Mouse (Mus musculus) neural tube, embryonic 12.5 days (tissue): ENCODE results near the gene Fgf7. TPM values are rescaled to one million over a fixed set of nuclear protein-coding genes. Genes with fewer than 3 reads are reported as not detected.

Source experiments
- ATAC-seq: fragments of 200-750 bp; cut with Nextera tagmentation; 2 replicates; pipeline ENCODE4 v1.8.0; 2017; ENCODE audit warnings: low read depth, mild to moderate bottlenecking, moderate TSS enrichment, moderate library complexity; ENCODE audit not compliant: low FRiP score
- H3K27ac ChIP-seq: fragments of 300-500 bp; sonication (generic); 2 replicates; pipeline ENCODE4 v1.5.1; 2016
- H3K27me3 ChIP-seq: fragments of 300-500 bp; sonication (generic); replicated peaks from 2 replicates; pipeline ENCODE4 v1.6.1; 2016; ENCODE audit warnings: mild to moderate bottlenecking
- H3K36me3 ChIP-seq: fragments of 300-500 bp; sonication (generic); 2 replicates; pipeline ENCODE4 v1.6.1; 2016; ENCODE audit warnings: mild to moderate bottlenecking
- H3K4me1 ChIP-seq: fragments of 300-500 bp; sonication (generic); 2 replicates; pipeline ENCODE4 v1.6.1; 2016
- H3K4me2 ChIP-seq: fragments of 300-500 bp; sonication (generic); replicated peaks from 2 replicates; pipeline ENCODE4 v1.6.1; 2016; ENCODE audit warnings: mild to moderate bottlenecking
- H3K4me3 ChIP-seq: fragments of 300-500 bp; sonication (generic); 2 replicates; pipeline ENCODE4 v1.5.1; 2016
- H3K9ac ChIP-seq: fragments of 300-500 bp; sonication (generic); 2 replicates; pipeline ENCODE4 v1.6.1; 2016; ENCODE audit warnings: mild to moderate bottlenecking
- H3K9me3 ChIP-seq: fragments of 300-500 bp; sonication (generic); 2 replicates; pipeline ENCODE4 v1.6.1; 2016; ENCODE audit warnings: mild to moderate bottlenecking
- WGBS: fragments of 180-500 bp; shearing (Covaris S2); methylation state at CpG from one replicate; pipeline ENCODE4 v1.1.7; 2016; 5-methylcytosine and 5-hydroxymethylcytosine counted together
- polyA plus RNA-seq: library from polyadenylated mRNA; unstranded; fragments of >200 nt; fragmentation: Nextera tagmentation; extraction: Ambion mirVana; gene quantifications from 2 replicates; pipeline ENCODE4 v1.2.1, GENCODE M21; 2016

The Fgf7 gene
- polyA plus RNA-seq, 1 experiment from 2014 or later: 0.93 TPM

- no peak for ATAC-seq
- Histone ChIP-seq H3K9ac (no peak overlapping the region), H3K4me3 (no peak overlapping the region), H3K4me1 (no peaks in the 10 kb centered on the region), H3K4me2 (no peak overlapping the region), H3K27ac (no peak overlapping the region), H3K9me3 (no peaks in the 10 kb centered on the region), H3K36me3 (no peaks in the 10 kb centered on the region), H3K27me3 (no peaks in the 10 kb centered on the region)
- 80% methylated on average over 7 of the region's 7 CpGs for WGBS
Measured at GRCm38 (mm10) chr2:126038221-126039000, 4.0 kb downstream of the Fgf7 start.

GRCm38 (mm10) chr2:126039414-126039891 lies 5.0 kb downstream of the Fgf7 start:
- H3K4me3 ChIP-seq: no peak overlapping the region
- ATAC-seq: no peak
- H3K27ac ChIP-seq: no peak overlapping the region
- H3K9ac ChIP-seq: no peak overlapping the region
- no peaks in the 10 kb centered on the region for H3K9me3 ChIP-seq
- no peaks in the 10 kb centered on the region for H3K36me3 ChIP-seq
- H3K27me3 ChIP-seq: no peaks in the 10 kb centered on the region
- H3K4me2 ChIP-seq: no peak overlapping the region
- WGBS: 74% methylated on average over 4 of the region's 4 CpGs
- H3K4me1 ChIP-seq: no peaks in the 10 kb centered on the region

GRCm38 (mm10) chr2:126040651-126041050 lies 6.2 kb downstream of the Fgf7 start:
- Histone ChIP-seq H3K4me1 (no peaks in the 10 kb centered on the region), H3K4me2 (no peak overlapping the region), H3K27ac (no peak overlapping the region), H3K9ac (no peak overlapping the region), H3K36me3 (no peaks in the 10 kb centered on the region), H3K27me3 (no peaks in the 10 kb centered on the region), H3K9me3 (no peaks in the 10 kb centered on the region), H3K4me3 (no peak overlapping the region)
- 90% methylated on average over 2 of the region's 2 CpGs for WGBS
- ATAC-seq: no peak

- ATAC-seq: no peak
- 91% methylated on average over 6 of the region's 6 CpGs for WGBS
Measured at GRCm38 (mm10) chr2:126041237-126041636, 6.8 kb downstream of the Fgf7 start.

GRCm38 (mm10) chr2:126042674-126043073 lies 8.2 kb downstream of the Fgf7 start:
- no peaks in the 10 kb centered on the region for H3K36me3 ChIP-seq
- H3K9ac ChIP-seq: no peak overlapping the region
- 59% methylated on average over 3 of the region's 3 CpGs for WGBS
- ATAC-seq: no peak
- H3K4me1 ChIP-seq: no peaks in the 10 kb centered on the region
- no peak overlapping the region for H3K4me2 ChIP-seq
- H3K4me3 ChIP-seq: no peak overlapping the region
- H3K27ac ChIP-seq: no peak overlapping the region
- no peaks in the 10 kb centered on the region for H3K9me3 ChIP-seq
- no peaks in the 10 kb centered on the region for H3K27me3 ChIP-seq

More at GRCm38 (mm10) chr2:126041237-126041636, 6.8 kb downstream of the Fgf7 start:
- H3K4me3 ChIP-seq: no peak overlapping the region
- H3K36me3 ChIP-seq: no peaks in the 10 kb centered on the region
- no peaks in the 10 kb centered on the region for H3K9me3 ChIP-seq
- no peaks in the 10 kb centered on the region for H3K27me3 ChIP-seq
- no peak overlapping the region for H3K27ac ChIP-seq
- H3K4me1 ChIP-seq: no peaks in the 10 kb centered on the region
- no peak overlapping the region for H3K9ac ChIP-seq
- no peak overlapping the region for H3K4me2 ChIP-seq

- no peak overlapping the region for H3K4me2 ChIP-seq
- no peaks in the 10 kb centered on the region for H3K36me3 ChIP-seq
- 92% methylated on average over 5 of the region's 5 CpGs for WGBS
- no peaks in the 10 kb centered on the region for H3K4me1 ChIP-seq
- no peak for ATAC-seq
- H3K27ac ChIP-seq: no peak overlapping the region
- no peak overlapping the region for H3K4me3 ChIP-seq
- no peaks in the 10 kb centered on the region for H3K27me3 ChIP-seq
- H3K9me3 ChIP-seq: no peaks in the 10 kb centered on the region
- no peak overlapping the region for H3K9ac ChIP-seq
Measured at GRCm38 (mm10) chr2:126045621-126046020, 11.2 kb downstream of the Fgf7 start.

GRCm38 (mm10) chr2:126052749-126053557 lies 18.5 kb downstream of the Fgf7 start:
- Histone ChIP-seq H3K27ac (no peak overlapping the region), H3K4me2 (no peak overlapping the region), H3K9me3 (no peaks in the 10 kb centered on the region), H3K36me3 (no peaks in the 10 kb centered on the region), H3K27me3 (no peaks in the 10 kb centered on the region), H3K4me1 (peaks cover 5% of the 10 kb centered on the region; the same call in 1 of the 2 replicates), H3K4me3 (no peak overlapping the region), H3K9ac (no peak overlapping the region)
- 42% methylated on average over 6 of the region's 6 CpGs for WGBS
- no peak for ATAC-seq

GRCm38 (mm10) chr2:126053657-126054056 lies 19.2 kb downstream of the Fgf7 start:
- 69% methylated on average over 5 of the region's 5 CpGs for WGBS
- ATAC-seq: no peak

GRCm38 (mm10) chr2:126060595-126060994 lies 26.1 kb downstream of the Fgf7 start:
- Histone ChIP-seq H3K27ac (no peak overlapping the region), H3K4me1 (no peaks in the 10 kb centered on the region), H3K36me3 (no peaks in the 10 kb centered on the region), H3K9ac (no peak overlapping the region), H3K9me3 (no peaks in the 10 kb centered on the region), H3K4me3 (no peak overlapping the region), H3K4me2 (no peak overlapping the region), H3K27me3 (no peaks in the 10 kb centered on the region)
- ATAC-seq: no peak
- 74% methylated on average over 4 of the region's 4 CpGs for WGBS

More at GRCm38 (mm10) chr2:126053657-126054056, 19.2 kb downstream of the Fgf7 start:
- Histone ChIP-seq H3K9me3 (no peaks in the 10 kb centered on the region), H3K36me3 (no peaks in the 10 kb centered on the region), H3K27ac (no peak overlapping the region), H3K27me3 (no peaks in the 10 kb centered on the region), H3K4me2 (no peak overlapping the region), H3K4me1 (peaks cover 5% of the 10 kb centered on the region; the same call in 1 of the 2 replicates), H3K9ac (no peak overlapping the region), H3K4me3 (no peak overlapping the region)

GRCm38 (mm10) chr2:126061037-126061773 lies 26.7 kb downstream of the Fgf7 start:
- Histone ChIP-seq H3K4me2 (no peak overlapping the region), H3K9ac (no peak overlapping the region), H3K27ac (no peak overlapping the region), H3K9me3 (no peaks in the 10 kb centered on the region), H3K27me3 (no peaks in the 10 kb centered on the region), H3K4me3 (no peak overlapping the region), H3K36me3 (no peaks in the 10 kb centered on the region), H3K4me1 (no peaks in the 10 kb centered on the region)
- ATAC-seq: no peak
- 85% methylated on average over 17 of the region's 17 CpGs for WGBS

GRCm38 (mm10) chr2:126062876-126063275 lies 28.4 kb downstream of the Fgf7 start:
- no peak overlapping the region for H3K27ac ChIP-seq
- no peak overlapping the region for H3K4me3 ChIP-seq
- 87% methylated on average over 7 of the region's 7 CpGs for WGBS
- H3K36me3 ChIP-seq: no peaks in the 10 kb centered on the region
- H3K9ac ChIP-seq: no peak overlapping the region
- no peaks in the 10 kb centered on the region for H3K27me3 ChIP-seq
- H3K9me3 ChIP-seq: no peaks in the 10 kb centered on the region
- ATAC-seq: no peak
- no peaks in the 10 kb centered on the region for H3K4me1 ChIP-seq
- H3K4me2 ChIP-seq: no peak overlapping the region

GRCm38 (mm10) chr2:126064814-126065213 lies 30.4 kb downstream of the Fgf7 start:
- Histone ChIP-seq H3K27me3 (no peaks in the 10 kb centered on the region), H3K36me3 (no peaks in the 10 kb centered on the region), H3K9me3 (no peaks in the 10 kb centered on the region), H3K4me3 (no peak overlapping the region), H3K4me2 (no peak overlapping the region), H3K27ac (no peak overlapping the region), H3K4me1 (no peaks in the 10 kb centered on the region), H3K9ac (no peak overlapping the region)
- WGBS: 55% methylated on average over 2 of the region's 2 CpGs
- no peak for ATAC-seq
